Mouse (Mus musculus) T-helper 1 cell (primary cell): Measurements from ENCODE around the gene Bud31.
"Not testable (repeated sequence)": the region's sequence is repeated elsewhere in the genome, so short reads cannot be mapped to it uniquely, and the experiment has no call there.

Experiments
- in situ Hi-C: fragments of 300-600 bp; cut with MboI, MseI; formaldehyde crosslinking; loops from one replicate; pipeline ENCODE4 v1.15.1; 2025; ENCODE audit warnings: high pct_unique_total_duplicates

The Bud31 gene

DNA sequence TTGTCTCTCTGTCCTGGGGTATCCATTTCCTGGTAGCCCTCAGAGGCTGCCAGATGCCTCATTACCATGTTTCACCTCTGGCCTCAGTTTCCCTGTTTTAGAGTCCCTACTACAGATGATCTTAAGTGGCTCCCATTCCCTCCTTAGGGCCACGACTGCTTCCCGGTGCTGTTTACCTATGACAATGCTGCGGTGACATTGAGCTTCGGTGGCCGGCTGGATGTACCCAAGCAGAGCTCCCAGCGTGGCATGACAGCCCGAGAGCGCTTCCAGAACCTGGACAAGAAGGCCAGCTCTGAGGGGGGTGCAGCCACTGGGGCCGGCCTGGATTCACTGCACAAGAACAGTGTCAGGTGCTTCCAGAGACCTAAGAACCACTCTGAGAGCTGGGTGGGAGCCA lies 13.6 kb upstream of the Bud31 start:
- in situ Hi-C loops: no loop called here

- in situ Hi-C loops: no loop called here
Measured at GRCm38 (mm10) chr5:145129124-145129523, 11.0 kb upstream of the Bud31 start.

- in situ Hi-C loops: not testable (repeated sequence)
Measured at GRCm38 (mm10) chr5:145129773-145130172, 10.4 kb upstream of the Bud31 start.

GRCm38 (mm10) chr5:145130191-145130590 lies 10.0 kb upstream of the Bud31 start:
- in situ Hi-C loops: no loop called here

GRCm38 (mm10) chr5:145130995-145131394 lies 9.2 kb upstream of the Bud31 start:
- in situ Hi-C loops: no loop called here

DNA sequence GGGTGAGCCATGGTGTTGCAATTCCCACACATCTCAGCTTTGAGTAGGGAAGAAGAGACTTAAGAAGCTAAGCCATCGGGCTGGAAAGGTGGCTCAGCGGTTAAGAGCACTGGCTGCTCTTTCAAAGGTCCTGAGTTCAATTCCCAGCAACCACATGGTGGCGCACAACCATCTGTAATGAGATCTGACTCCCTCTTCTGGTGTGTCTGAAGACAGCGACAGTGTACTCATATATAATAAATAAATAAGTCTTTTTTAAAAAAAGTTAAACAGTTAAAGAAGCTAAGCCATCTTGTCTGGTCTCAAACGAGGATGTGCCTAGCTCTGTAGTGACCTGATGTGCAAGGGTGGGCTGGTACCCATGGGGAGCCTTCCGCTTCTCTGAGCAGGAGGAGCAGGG lies 6.9 kb upstream of the Bud31 start:
- in situ Hi-C loops: not testable (repeated sequence)

DNA sequence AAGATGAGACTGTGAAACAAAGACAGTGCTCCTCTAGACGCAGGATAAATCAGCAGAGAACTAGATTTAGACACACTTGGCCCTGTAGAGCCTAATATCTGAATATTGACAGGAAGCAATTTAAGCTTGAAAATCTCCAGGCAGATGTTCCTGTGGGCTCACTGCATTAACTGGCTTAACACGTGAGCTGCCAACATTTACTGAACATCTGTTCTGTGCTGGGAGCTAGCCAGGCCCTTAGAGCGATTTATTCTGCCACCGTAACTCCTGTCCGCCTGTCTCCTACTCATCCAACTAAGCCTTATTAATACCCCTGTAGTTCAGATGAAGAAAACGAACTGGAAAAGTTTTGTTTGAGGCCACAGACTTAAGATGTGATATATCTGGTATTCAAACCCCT lies 1.3 kb upstream of the Bud31 start:
- in situ Hi-C loops: no loop called here

GRCm38 (mm10) chr5:145140611-145141010 lies 449 bp downstream of the Bud31 start:
- in situ Hi-C loops: no loop called here

DNA sequence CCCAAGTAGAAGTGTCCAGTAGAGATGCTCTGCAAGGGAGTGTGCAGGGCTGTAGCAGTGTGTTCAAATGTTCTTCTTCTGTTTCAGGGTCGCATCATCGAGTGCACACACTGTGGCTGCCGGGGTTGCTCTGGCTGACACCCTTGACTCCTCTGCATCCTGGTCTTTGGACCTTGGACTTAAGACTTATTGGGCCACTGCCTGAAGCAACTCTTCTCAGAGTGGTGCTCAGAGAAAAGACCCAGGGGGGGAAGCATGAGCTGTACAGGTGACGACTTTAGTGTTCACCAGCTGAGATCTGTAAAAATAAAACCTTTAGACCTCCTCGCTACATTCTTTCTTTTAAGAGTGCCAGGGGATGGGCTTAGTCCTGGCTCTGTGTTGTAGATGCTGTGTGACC lies 7.6 kb downstream of the Bud31 start:
- in situ Hi-C loops: no loop called here

DNA sequence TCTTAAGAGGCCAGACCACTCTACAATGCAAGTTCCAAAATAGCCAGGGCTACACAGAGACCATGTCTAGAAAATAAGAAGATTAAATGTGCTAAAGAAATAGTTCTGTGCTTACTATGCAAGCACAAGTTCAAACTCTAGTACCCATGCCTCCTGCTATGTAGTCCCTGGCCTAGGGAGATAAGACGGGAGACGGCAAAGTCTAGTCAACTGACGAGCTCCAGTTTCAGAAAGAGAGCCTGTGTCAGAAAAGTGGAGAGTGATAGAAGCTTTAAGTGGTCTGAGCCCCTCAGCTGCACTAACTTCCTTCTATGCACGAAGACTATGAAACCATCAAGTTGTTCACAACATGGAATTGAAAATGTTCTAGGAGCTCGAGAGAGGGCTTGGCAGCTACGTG lies 9.1 kb downstream of the Bud31 start:
- in situ Hi-C loops: no loop called here

- in situ Hi-C loops: no loop called here
Measured at GRCm38 (mm10) chr5:145152690-145153089, 12.5 kb downstream of the Bud31 start.

DNA sequence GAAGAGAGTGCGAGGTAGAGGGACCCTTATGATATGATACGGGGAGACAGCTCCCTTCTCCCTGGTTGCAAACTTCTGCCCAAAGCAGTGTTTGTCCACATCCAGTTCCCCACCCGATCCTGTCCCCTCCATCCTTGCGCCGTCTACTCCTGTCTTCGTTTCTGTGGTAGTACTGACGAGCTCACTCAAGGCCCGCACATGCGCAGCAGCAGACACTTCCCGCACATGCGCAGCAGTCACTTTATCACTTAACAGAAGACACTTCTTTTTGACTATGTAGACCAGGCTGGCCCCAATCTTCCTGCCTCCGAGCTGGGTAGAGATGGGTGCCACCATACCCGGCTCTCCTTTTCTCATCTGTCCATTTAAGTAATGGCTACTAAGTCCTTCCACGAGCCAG lies 21.2 kb downstream of the Bud31 start:
- in situ Hi-C loops: loop anchor here (10.0 kb wide), 1 partner anchor 1793 kb away; no protein-coding TSS in a partner anchor

DNA sequence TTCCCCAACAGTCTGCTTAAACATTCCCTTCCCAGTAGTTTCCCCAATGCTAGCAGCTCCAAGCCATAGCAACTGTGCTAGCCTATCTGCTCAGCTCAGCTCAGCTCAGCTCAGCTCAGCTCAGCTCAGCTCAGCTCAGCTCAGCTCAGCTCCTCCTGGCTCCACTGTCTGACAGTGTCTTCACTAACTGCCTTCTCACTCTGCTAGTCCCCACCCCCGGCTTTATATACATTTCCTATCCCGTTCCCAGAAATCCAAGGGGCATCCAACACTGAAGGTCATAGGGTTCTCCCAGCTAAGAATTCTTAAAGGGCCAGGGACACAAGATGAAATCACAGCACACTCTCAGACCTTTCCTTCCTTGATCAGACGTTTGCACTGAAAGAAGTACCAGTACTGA lies 24.5 kb downstream of the Bud31 start:
- in situ Hi-C loops: loop anchor here (10.0 kb wide), 1 partner anchor 1790 kb away; no protein-coding TSS in a partner anchor

GRCm38 (mm10) chr5:145165184-145165583 lies 25.0 kb downstream of the Bud31 start:
- in situ Hi-C loops: loop anchor here (10.0 kb wide), 1 partner anchor 1790 kb away; no protein-coding TSS in a partner anchor

DNA sequence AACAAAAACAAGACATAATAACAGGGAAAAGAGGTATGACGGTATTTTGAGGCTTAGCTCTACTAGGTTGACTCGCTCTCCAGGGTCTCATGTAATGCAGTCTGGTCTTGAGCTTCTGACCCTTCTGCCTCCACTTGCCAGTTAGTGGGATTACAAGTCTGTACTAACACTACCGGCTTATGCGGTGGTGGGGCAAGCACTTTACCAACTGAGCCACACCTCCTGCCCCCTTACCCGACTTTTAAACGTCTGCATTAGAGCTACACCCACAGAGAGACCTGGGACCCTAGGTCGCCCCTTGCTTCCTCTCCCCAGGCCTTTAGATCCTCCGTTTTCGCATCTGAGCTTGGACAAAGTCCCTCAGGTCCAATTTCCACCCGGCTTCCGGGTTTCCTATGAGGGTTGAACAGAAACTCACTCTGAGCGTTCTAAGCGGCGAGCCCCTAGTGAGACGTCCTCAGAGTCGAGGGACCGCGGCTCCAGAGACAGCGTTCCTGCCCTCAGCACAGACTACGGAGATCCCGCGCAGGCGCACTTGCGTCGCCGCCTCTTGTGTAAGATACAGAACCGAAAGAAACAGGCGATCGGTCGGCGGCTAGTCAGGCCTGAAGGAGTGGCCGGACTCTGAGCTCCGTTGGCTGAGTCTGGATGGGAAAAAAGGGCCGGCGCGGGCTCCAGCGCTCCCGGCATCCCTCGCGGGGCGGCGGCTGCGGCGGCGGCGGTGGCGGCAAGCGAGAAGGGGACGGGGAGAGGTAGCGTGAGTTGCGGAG lies 26.6 kb downstream of the Bud31 start, which contains the start of the genes Ptcd1 and Cpsf4:
Gene Ptcd1 (minus strand): TSS at position 573 of the 770 bp plus-strand sequence.
Gene Cpsf4 (plus strand): TSS at position 678 of the 770 bp plus-strand sequence.
- in situ Hi-C loops: loop anchor here (10.0 kb wide), 1 partner anchor 1788 kb away; no protein-coding TSS in a partner anchor

DNA sequence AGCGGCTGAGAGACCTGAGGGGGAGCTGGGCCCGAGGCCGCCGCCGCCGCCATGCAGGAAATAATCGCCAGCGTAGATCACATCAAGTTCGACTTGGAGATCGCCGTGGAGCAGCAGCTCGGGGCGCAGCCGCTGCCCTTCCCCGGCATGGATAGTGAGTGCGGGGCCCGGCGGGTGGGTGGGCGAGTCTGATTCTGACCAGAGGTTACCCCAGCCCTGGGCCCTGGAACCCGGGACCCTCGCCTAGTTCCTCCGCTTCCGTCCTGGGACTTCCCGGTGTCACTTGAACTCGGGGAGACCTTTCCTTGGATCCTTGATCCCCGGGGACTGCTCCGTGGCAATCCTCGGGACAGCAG lies 27.1 kb downstream of the Bud31 start:
- in situ Hi-C loops: loop anchor here (10.0 kb wide), 1 partner anchor 1788 kb away; no protein-coding TSS in a partner anchor

DNA sequence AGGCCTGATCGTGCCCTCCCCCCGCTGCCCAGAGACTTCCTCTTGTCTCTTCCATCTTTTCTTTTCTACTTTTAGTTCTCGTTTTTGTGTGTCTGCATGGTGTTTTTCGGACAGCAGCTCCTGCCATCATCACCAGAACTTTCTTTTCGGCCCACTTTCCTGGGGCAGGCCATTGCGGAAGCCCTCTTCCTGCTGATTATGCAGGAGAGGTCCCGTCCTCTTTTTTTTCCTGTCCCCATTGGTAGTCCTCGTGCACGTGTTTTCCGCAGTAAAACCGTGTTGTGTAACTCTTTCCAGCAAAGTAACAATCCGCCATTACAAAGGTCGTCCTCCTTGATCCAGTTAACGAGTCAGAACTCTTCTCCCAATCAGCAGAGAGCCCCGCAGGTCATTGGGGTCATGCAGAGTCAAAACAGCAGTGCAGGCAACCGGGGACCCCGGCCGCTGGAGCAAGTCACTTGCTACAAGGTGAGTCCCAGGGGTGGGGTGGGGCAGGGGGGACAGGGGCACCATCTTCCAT lies 38.4 kb downstream of the Bud31 start:
- in situ Hi-C loops: no loop called here

GRCm38 (mm10) chr5:145185244-145185643 lies 45.1 kb downstream of the Bud31 start:
- in situ Hi-C loops: no loop called here

- in situ Hi-C loops: no loop called here
Measured at GRCm38 (mm10) chr5:145189416-145189815, 49.3 kb downstream of the Bud31 start.

DNA sequence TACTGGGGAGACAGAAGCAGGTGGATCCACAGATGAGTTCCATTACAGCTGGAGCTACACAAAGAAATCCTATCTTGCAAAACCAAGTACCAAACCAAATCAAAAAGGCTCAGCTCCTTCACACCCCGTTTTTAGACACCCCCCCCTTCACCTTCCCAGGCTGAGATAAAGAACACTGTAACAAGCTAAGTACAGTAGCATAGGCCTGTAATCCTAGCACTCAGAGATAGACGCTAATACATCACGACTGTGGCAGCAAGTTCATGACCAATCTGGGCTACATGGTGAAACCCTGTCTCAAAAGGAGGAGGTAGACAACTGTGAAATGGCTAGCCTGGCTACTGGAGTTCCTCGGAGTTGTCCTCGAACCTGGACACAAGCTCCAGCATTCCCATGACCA lies 50.2 kb downstream of the Bud31 start:
- in situ Hi-C loops: no loop called here

DNA sequence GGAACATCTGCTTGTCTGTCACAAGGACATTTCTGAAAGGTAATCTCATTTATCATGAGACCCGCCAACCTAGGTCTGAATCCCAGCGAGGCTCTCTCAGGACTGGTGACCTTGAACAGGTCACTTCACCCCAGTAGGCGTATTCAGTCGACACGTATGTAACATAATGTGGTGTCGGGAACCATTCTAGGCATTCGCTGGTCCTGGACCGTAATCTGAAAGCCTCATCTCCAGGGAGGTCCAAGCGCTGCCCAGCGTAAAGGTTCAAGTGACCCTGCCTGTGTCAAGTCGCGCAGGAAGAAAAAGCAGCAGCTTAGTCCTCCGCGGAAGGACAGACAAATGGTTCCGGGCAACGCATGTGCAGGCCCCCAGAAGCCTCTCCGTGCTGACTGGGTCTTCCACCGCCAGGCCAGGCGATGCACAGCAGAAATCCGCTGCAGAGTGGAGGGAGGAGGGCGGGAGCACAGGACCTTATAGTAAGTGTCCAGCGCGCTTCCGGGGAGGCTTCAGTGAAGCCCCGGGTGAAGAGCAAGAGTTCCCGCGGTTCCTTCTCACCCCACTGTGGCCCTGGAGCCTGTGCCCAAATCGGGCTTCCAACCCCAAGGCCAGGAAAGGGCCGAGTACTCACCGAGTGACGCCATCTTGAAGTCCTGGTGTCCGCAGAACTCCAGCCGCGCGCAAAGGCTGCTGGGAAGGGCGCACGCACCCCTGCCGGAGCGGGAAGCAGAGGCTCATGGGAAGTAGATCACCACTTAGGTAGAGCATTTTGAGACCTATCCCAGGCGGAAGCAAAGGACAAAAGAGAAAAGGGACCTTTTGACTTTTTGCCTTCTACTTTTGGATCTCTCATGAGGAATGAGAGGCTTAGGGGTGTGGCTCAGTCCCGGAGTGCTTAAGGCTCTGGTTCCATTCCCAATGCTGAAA lies 51.0 kb downstream of the Bud31 start:
- in situ Hi-C loops: no loop called here

GRCm38 (mm10) chr5:145191962-145192361 lies 51.8 kb downstream of the Bud31 start, which contains the start of gene Atp5j2:
Atp5j2 (minus strand) TSS chr5:145192062.
- in situ Hi-C loops: no loop called here
